Mouse (Mus musculus) CD4-positive helper T cell, adult 2 months (primary cell): ENCODE measurements around the gene Cfap36.

Experiments used
- DNase-seq: peaks from one replicate; pipeline ENCODE4 v3.0.0-alpha.2; 2012; ENCODE audit warnings: low read depth, missing footprints, low spot score

Gene Cfap36

DNA sequence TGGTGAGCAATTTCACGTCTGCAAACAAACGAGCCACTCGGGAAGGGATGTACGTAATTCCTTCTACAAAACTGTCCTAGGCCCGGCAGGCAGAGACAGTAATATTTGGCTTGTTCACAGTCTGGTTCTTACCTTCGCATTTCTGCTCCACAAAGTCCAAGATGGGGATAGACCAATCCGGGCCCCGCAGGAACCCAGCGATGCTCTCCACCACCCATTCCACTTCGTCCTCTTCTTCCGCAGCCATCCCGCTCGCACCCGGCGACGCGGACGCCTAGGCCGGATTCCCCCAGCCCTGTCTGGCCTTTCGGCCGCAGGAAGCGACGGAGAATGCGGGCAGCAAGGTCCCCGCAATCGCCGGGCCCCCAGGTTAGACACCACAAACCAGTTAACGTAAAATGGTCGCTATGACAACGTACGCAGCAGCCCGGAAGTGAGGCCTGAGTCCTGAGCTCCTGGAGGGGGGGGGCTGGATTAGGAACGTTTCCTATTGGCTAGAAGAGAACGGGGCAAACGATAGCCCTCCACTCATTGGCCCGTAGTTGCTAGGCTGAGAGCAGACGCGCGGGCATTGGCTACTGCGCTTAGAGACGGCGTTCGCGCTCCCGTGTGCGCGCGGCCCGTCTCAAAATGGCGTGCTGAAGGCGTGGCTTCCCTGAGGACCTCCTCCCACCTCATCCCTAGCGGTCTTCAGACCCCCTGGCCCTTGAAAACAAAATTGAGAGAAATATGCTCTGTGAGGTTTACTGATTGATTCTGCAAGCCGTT, at the start of gene Cfap36:
TSS of gene Cfap36 (minus strand) at position 527 of the 768 bp plus-strand sequence.
- peak; percentile 97 for DNase-seq

GRCm38 (mm10) chr11:29287305-29287704, 40.1 kb upstream of the Cfap36 start:
- DNase-seq = no peak

- no peak for DNase-seq
These were observed 38.8 kb upstream of the Cfap36 start for GRCm38 (mm10) chr11:29286040-29286439.

DNA sequence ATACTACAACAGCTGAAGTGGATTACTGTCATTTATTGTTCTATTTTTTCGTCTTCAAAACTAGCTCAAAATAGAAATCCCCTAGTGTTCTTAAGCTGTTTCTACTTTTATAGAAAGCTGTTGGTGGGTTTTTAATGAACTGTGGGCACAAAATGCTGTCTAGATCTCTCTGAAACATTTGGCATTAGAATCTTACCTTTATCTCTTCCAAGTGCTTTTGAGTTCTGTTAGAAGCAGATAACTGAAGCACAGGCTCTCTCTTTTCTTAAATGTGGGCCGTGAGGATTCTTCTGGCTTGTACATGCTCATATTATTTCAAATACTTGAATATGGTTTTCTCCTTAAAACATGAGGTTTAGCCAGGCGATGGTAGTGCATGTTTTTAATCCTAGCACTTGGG, 27.5 kb upstream of the Cfap36 start:
- no peak for DNase-seq

DNA sequence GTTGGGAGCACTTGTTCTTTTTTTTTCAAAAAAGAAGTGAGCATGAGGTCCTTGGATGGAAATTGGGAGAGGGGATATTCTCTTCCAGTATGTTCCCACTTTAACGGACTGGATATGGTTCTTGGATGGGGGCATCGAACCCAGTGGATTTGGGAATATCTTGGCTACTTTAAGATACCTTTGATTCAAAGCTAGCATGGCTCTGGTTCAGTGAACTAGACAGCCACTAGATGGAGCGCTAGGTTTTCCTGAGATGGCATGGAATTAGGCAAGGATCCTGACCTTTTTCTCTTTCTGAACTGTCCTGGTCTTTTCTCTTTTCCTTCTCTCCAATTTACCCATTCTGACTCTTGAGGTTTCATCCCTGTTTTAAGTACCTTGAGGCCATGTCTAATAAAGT, 20.6 kb upstream of the Cfap36 start:
- no peak for DNase-seq

DNA sequence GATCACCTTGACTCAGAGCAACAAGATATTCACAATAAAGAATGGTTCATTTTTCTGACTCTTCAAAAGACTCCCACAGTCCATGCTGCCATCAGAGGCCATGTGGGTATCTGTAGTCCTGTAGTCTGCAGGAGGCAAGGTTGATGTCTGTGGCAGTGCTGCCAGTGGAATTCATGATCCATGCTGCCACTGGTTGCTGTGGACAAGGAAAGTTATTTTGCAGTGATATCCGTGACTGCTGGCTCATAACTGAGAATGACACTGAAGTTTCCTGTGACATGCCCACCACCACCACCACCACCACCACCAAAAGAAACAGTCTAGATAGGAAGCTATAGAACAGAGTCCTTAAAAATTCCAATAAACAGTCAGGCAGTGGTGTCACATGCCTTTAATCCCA, 7.4 kb upstream of the Cfap36 start:
- no peak for DNase-seq

DNA sequence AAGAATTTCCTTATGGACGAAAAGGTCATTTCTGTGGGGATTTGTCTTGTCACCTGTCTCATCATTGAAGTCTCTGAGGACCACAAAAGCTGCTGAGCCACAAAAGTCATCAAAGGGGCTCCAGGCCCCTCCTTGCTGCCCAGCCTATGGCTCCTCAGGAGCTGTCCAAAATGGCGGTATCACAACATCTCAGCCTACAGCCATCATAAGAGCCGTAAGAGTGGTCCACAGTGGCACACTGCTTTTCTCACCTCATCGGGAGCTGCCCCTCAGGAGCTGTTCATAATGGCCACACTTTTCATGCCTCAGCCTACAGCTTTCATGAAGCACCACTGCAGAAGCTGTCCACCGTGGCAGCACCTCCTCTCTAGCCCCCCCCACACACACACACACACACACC, 1.2 kb upstream of the Cfap36 start:
- no peak for DNase-seq

DNA sequence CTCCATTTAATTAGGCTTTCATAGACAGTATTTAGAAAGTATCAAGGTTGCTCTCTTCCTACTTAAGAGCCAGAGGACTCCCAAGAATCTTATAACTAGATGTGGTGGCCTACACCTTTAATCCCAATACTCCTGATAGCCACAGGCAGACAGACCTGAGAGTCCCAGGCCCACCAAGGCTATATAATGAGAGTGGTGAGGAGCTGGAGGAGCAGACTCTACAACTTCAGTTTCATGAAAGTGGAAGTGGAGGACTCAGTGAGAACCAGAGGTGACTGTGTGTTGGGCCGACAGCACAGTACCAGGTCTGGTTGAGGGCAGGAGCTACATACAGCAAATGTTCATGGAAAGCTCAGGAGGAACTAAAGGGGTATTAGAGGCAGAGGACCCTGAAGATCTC, 516 bp upstream of the Cfap36 start:
- no peak for DNase-seq

DNA sequence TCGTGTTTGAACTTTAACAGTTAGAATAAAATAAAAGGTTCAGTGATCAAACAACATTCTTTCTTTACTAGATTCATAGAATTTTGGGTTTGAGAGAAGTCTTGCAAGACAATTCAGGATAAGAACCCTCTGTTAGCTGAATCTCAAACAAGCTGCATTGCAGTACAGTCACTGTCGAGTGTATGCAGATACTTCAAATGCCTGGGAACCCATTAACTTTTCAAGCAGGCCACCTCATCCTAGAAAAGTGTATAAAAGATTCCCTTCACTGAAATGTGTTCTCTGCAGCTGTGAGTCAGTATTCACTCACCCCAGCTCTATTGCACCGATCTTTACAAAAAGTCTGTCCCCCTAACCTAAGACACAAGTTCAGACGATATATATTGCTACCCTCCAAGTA, 1.2 kb downstream of the Cfap36 start:
- no peak for DNase-seq

GRCm38 (mm10) chr11:29241961-29242360, 5.2 kb downstream of the Cfap36 start:
- DNase-seq = no peak

GRCm38 (mm10) chr11:29239353-29239752, 7.9 kb downstream of the Cfap36 start:
- DNase-seq = no peak

DNA sequence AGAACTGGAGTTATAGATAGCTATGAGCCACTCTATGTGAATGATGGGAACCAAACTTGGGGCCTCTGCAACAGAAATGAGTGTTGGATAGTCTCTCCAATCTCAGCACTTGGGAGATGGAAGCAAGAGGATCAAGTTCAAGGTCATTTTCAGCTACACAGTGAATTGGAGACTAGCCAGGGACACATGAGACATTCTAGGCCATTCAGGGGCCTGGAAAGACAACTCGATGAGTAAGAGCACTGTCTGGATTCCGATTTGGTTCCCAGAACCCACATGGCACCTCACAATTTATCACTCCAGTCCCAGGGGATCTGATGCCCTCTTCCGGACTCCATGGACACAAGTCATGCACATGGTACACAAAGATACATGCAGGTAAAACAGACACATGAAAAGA, 8.7 kb downstream of the Cfap36 start:
- no peak for DNase-seq

- DNase-seq = no peak
These were observed 9.2 kb downstream of the Cfap36 start for GRCm38 (mm10) chr11:29238047-29238446.

DNA sequence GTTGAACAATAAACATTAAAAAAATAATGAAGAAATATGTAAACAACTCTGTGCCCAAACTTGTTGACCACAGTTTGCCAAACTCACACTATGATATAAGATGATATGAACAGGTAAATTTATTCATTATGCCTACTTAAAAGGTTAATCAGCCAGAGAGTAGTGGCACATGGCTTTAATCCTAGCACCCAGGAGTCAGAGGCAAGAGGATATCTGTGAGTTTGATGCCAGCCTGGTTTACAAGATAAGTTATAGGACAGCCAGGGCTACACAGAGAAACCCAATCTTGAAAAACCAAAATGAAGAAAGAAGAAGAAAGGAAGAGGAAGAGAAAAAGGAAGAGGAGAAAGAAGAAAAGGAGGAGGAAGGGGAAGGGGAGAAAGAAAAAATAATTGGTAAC, 9.8 kb downstream of the Cfap36 start:
- DNase-seq = no peak

DNA sequence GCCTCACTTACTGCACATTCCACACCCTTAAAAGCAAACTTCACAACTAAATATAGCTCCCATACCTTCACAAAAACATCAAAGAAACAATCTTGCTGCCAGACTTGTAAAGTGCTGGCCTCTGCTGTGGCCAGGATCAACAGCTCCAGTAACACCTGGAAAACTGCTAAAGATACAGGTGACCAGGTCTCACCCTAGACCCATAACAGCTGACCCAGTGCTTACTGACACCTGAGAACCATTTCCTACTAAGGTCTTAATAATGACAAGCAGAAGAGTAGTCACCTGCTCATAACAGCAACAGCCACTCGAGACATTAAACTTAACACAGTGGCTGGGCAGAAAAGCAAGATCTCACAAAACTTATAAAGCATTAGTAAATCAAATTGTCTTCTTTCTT, 13.6 kb downstream of the Cfap36 start:
- no peak for DNase-seq

GRCm38 (mm10) chr11:29228957-29229356, 18.3 kb downstream of the Cfap36 start:
- no peak for DNase-seq

DNA sequence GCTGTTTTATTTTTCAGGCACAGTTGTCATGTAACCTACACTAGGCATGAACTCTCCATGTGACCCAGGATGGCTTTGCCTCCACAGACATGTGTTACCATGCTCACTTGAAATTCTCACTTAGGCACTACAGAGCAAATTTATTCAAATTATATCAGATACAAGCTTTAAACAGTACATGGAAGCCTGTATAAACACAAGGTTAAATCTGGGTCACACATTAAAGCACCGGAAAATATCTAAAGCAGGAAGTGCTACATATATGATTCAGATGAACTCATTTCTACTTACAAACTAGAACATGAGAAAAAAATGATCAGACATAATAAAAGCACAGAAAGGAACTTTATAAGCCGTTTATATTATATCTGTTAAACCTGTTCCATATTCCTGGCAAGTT, 22.5 kb downstream of the Cfap36 start:
- no peak for DNase-seq

DNA sequence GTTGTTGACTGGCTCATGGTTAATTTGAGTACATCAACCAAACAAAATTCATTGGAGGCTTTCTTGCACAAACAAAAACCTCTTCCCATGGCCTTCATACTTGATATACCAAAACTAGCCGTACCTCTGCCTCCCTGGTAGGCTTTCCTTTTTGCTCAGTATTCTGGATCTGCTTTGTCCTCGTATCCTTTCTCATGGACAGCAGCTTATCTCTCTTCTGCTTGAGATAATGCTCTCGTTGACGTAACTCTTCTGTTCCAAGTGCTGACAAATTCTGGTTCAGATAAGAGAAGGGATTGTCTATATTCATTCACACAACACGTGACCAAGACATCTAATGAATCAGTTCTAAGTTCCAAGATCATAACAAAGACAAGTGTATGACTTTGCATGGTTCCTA, 24.9 kb downstream of the Cfap36 start:
- DNase-seq = no peak

- no peak for DNase-seq
These were observed 28.2 kb downstream of the Cfap36 start for GRCm38 (mm10) chr11:29219055-29219454.

- no peak for DNase-seq
These were observed 31.0 kb downstream of the Cfap36 start for GRCm38 (mm10) chr11:29216196-29216595.

DNA sequence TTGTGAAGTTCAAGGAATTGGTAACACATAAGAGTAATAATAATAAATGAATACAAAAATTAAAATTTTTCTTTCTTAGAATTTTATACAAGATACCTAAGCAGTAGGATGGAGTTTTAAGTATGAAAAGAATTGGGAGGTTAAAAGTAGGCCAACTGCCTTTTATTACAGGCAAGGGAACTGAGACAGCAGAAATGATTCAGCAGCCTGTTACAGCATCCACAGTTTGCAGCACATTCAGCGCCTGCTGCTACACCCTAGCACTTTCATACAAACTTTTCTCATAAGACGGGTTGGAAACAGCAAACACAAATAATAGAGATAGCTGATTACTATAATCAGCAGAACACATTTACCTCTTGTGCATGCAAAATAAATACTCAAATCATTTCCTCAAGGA, 37.4 kb downstream of the Cfap36 start:
- no peak for DNase-seq

DNA sequence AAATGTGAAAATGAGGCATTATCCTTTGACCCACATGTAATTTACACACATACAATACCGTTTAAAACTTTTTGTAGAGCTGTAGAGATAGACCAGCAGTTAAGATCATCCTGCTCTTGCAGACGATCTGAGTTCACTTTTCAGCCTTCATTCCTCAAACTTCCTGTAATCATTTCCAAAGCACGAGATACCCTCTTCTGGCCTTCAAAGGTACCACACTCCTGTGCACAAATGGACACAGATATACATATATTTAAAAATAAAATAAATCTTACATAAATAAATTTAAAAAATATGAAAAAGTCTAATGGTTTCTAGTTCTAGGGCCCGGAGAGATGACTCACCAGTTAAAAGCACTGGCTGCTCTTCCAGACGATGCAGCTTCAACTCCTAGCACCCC, 43.6 kb downstream of the Cfap36 start:
- DNase-seq = no peak

DNA sequence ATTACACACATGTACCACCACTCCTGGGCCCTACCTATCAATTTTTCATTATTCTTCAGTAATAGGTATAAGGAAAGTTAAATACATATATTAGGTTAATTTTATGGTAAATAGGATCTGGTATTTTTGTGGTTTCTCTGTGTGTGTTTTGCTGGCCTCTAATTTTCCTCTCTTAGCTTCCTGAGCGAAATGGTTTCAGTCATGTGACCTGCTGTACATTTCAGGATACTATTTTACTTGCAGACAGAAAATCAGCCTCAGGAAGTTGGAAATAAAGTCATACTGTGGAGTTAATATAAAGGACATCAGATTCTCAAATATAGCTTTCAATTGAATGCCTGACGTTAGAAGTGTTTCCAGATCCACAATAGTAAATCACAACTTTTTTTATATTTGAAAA, 58.2 kb downstream of the Cfap36 start:
- DNase-seq = no peak

- DNase-seq = no peak
These were observed 65.5 kb downstream of the Cfap36 start for GRCm38 (mm10) chr11:29181751-29182150.
